ENCODE assay signal across 5 mouse cellular contexts in the genomic region with DNA sequence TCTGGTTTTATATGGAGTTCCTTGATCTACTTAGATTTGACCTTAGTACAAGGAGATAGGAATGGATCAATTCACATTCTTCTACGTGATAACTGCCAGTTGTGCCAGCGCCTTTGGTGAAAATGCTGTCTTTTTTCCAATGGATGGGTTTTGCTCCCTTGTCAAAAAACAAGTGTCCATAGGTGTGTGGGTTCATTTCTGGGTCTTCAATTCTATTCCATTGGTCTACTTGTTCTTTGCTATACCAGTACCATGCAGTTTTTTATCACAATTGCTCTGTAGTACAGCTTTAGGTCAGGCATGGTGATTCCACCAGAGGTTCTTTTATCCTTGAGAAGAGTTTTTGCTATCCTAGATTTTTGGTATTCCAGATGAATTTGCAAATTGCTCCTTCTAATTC.
DNase-seq lines count a peak whose midpoint lies in the region; ATAC-seq lines count a peak whose summit lies in the region.
"Not testable (repeated sequence)": the region's sequence is repeated elsewhere in the genome, so short reads cannot be mapped to it uniquely, and the experiment has no call there.

No protein-coding gene starts in this region.

- H3K4me1 ChIP-seq in hindbrain, embryonic 11.5 days (replicated peaks; ENCODE audit: control insufficient read depth, insufficient read depth, low read length); midbrain, embryonic 11.5 days (ENCODE audit: control insufficient read depth, insufficient read depth, low read length); neural tube, embryonic 11.5 days (ENCODE audit: control insufficient read depth, insufficient read depth, low read length): not testable (repeated sequence)

- not testable (repeated sequence) for H3K4me3 ChIP-seq in hindbrain, embryonic 11.5 days (ENCODE audit: low read depth, low read length); midbrain, embryonic 11.5 days (ENCODE audit: low read depth, low read length); neural tube, embryonic 11.5 days (ENCODE audit: low read depth, low read length)

- H3K4me2 ChIP-seq in hindbrain, embryonic 11.5 days (replicated peaks; ENCODE audit: low read depth, low read length); midbrain, embryonic 11.5 days; neural tube, embryonic 11.5 days (ENCODE audit: low read depth): not testable (repeated sequence)

- H3K9me3 ChIP-seq in hindbrain, embryonic 11.5 days (ENCODE audit: control insufficient read depth, low read length); midbrain, embryonic 11.5 days (ENCODE audit: control insufficient read depth, low read length); neural tube, embryonic 11.5 days (ENCODE audit: control insufficient read depth, low read length): not testable (repeated sequence)

- H3K36me3 ChIP-seq in hindbrain, embryonic 11.5 days (ENCODE audit: control insufficient read depth, insufficient read depth, low read length); midbrain, embryonic 11.5 days (ENCODE audit: control insufficient read depth, insufficient read depth, low read length); neural tube, embryonic 11.5 days (ENCODE audit: control insufficient read depth, insufficient read depth, low read length): not testable (repeated sequence)

- DNase-seq in Muller cell, postnatal 12 days (ENCODE audit: inconsistent ontology term) = peak; percentile 78
- DNase-seq in hindbrain, embryonic 11.5 days (ENCODE audit: low spot score) = peak; percentile 19
- DNase-seq in midbrain, embryonic 11.5 days (ENCODE audit: low spot score, missing footprints) = peak; percentile 89
- peak; percentile 63 for DNase-seq in neural tube, embryonic 11.5 days (ENCODE audit: low spot score)
- peak; percentile 12 for DNase-seq in thymus, postnatal 0 days (ENCODE audit: low spot score)

- not testable (repeated sequence) for H3K9ac ChIP-seq in hindbrain, embryonic 11.5 days (ENCODE audit: low read depth, low read length); midbrain, embryonic 11.5 days (ENCODE audit: low read length); neural tube, embryonic 11.5 days (ENCODE audit: low read length)

- H3K27me3 ChIP-seq in hindbrain, embryonic 11.5 days (ENCODE audit: control insufficient read depth, insufficient read depth, low read length); midbrain, embryonic 11.5 days (ENCODE audit: control insufficient read depth, insufficient read depth, low read length); neural tube, embryonic 11.5 days (ENCODE audit: control insufficient read depth, insufficient read depth, low read length): not testable (repeated sequence)

- not testable (repeated sequence) for ATAC-seq in hindbrain, embryonic 11.5 days (ENCODE audit: low FRiP score); midbrain, embryonic 11.5 days (ENCODE audit: low FRiP score); neural tube, embryonic 11.5 days (ENCODE audit: insufficient read depth, low FRiP score, low TSS enrichment)

- H3K27ac ChIP-seq in hindbrain, embryonic 11.5 days (ENCODE audit: low read depth, low read length); midbrain, embryonic 11.5 days (ENCODE audit: low read depth, low read length); neural tube, embryonic 11.5 days (ENCODE audit: low read depth, low read length): not testable (repeated sequence)

- 97% methylated on average over 2 of the region's 2 CpGs for WGBS in hindbrain, embryonic 11.5 days
- 91% methylated on average over 2 of the region's 2 CpGs for WGBS in midbrain, embryonic 11.5 days
- 97% methylated on average over 2 of the region's 2 CpGs for WGBS in neural tube, embryonic 11.5 days

Comparison
In these comparisons a context has a peak if more than half of its experiments do, and no peak if none do; other contexts are left out.
1. DNase-seq: peak in every context shown above with its lines; median percentile 89 in midbrain, embryonic 11.5 days; 78 in Muller cell, postnatal 12 days; 63 in neural tube, embryonic 11.5 days; 19 in hindbrain, embryonic 11.5 days; 12 in thymus, postnatal 0 days.